ENCODE assay signal across 11 mouse cellular contexts in genomic region chr9:61216012-61216770, GRCm38 (mm10).
DNase-seq lines count a peak whose midpoint lies in the region; ATAC-seq and TF ChIP-seq lines count a peak whose summit lies in the region.
"Had no signal": no experiment of that assay in that cellular context is flagged by ENCODE, and none has a peak within 500 bp of the region (broad histone marks: within the 10 kb centered on the region; RNA-seq: fewer than 3 reads in every experiment).

No protein-coding gene starts in this region.

- no peak for DNase-seq in hindbrain, embryonic 11.5 days (ENCODE audit: low spot score)
- no peak for DNase-seq in hindbrain, embryonic 10.5 days (ENCODE audit: low spot score)
- DNase-seq in forebrain, embryonic 14.5 days (ENCODE audit: low spot score) = peak; percentile 71
- DNase-seq in midbrain, postnatal 0 days (ENCODE audit: low spot score) = peak; percentile 57
- no peak for DNase-seq in lung, postnatal 25 days (ENCODE audit: low spot score)
- DNase-seq in c-Kit-positive CD71-positive TER-119-positive erythroid progenitor cells, embryonic 14.5 days (ENCODE audit: low spot score) = no peak
- DNase-seq in lung, postnatal 36 days = no peak
- DNase-seq: B cell, adult 2 months had no signal

- H3K27me3 ChIP-seq in hindbrain, embryonic 11.5 days (ENCODE audit: control insufficient read depth, insufficient read depth, low read length) = no peaks in the 10 kb centered on the region
- peaks cover 23% of the 10 kb centered on the region for H3K27me3 ChIP-seq in hindbrain, embryonic 10.5 days (ENCODE audit: insufficient read depth, poor library complexity, severe bottlenecking)
- H3K27me3 ChIP-seq in forebrain, embryonic 14.5 days (replicated peaks; ENCODE audit: control insufficient read depth, insufficient read depth, low read length) = no peaks in the 10 kb centered on the region
- peaks cover 62% of the 10 kb centered on the region for H3K27me3 ChIP-seq in kidney, embryonic 15.5 days
- H3K27me3 ChIP-seq in midbrain, postnatal 0 days (ENCODE audit: insufficient read depth, low read length) = no peaks in the 10 kb centered on the region
- H3K27me3 ChIP-seq: intestine, embryonic 15.5 days had no signal

- no peaks in the 10 kb centered on the region for H3K9me3 ChIP-seq in hindbrain, embryonic 11.5 days (ENCODE audit: control insufficient read depth, low read length)
- no peaks in the 10 kb centered on the region for H3K9me3 ChIP-seq in hindbrain, embryonic 10.5 days
- no peaks in the 10 kb centered on the region for H3K9me3 ChIP-seq in forebrain, embryonic 14.5 days (replicated peaks; ENCODE audit: control insufficient read depth, low read length)
- H3K9me3 ChIP-seq in kidney, embryonic 15.5 days (replicated peaks) = no peaks in the 10 kb centered on the region
- no peaks in the 10 kb centered on the region for H3K9me3 ChIP-seq in midbrain, postnatal 0 days (ENCODE audit: low read length)
- H3K9me3 ChIP-seq: embryonic facial prominence, embryonic 15.5 days; intestine, embryonic 15.5 days had no signal

- no peak overlapping the region for H3K27ac ChIP-seq in hindbrain, embryonic 11.5 days (ENCODE audit: low read depth, low read length)
- H3K27ac ChIP-seq in hindbrain, embryonic 10.5 days = no peak overlapping the region; the same call in 1 of the 2 replicates
- H3K27ac ChIP-seq in forebrain, embryonic 14.5 days (ENCODE audit: low read depth, low read length) = no peak overlapping the region
- H3K27ac ChIP-seq in kidney, embryonic 15.5 days = no peak overlapping the region
- H3K27ac ChIP-seq in midbrain, postnatal 0 days (ENCODE audit: low read depth, low read length) = no peak overlapping the region
- H3K27ac ChIP-seq: embryonic facial prominence, embryonic 15.5 days had no signal

- H3K4me3 ChIP-seq in hindbrain, embryonic 11.5 days (ENCODE audit: low read depth, low read length) = no peak overlapping the region
- H3K4me3 ChIP-seq in hindbrain, embryonic 10.5 days = no peak overlapping the region
- no peak overlapping the region for H3K4me3 ChIP-seq in forebrain, embryonic 14.5 days (ENCODE audit: low read depth, low read length)
- no peak overlapping the region for H3K4me3 ChIP-seq in kidney, embryonic 15.5 days (replicated peaks)
- H3K4me3 ChIP-seq in midbrain, postnatal 0 days (ENCODE audit: low read depth, low read length) = no peak overlapping the region
- H3K4me3 ChIP-seq: embryonic facial prominence, embryonic 15.5 days; intestine, embryonic 15.5 days had no signal

- H3K36me3 ChIP-seq in hindbrain, embryonic 11.5 days (ENCODE audit: control insufficient read depth, insufficient read depth, low read length) = no peaks in the 10 kb centered on the region
- H3K36me3 ChIP-seq in hindbrain, embryonic 10.5 days = no peaks in the 10 kb centered on the region
- H3K36me3 ChIP-seq in forebrain, embryonic 14.5 days (ENCODE audit: control insufficient read depth, insufficient read depth, low read length) = no peaks in the 10 kb centered on the region
- no peaks in the 10 kb centered on the region for H3K36me3 ChIP-seq in kidney, embryonic 15.5 days
- H3K36me3 ChIP-seq in midbrain, postnatal 0 days (ENCODE audit: insufficient read depth, low read length) = no peaks in the 10 kb centered on the region
- H3K36me3 ChIP-seq: embryonic facial prominence, embryonic 15.5 days; intestine, embryonic 15.5 days had no signal

- peak; percentile 51 for ATAC-seq in hindbrain, embryonic 11.5 days (ENCODE audit: low FRiP score)
- peak; percentile 82 for ATAC-seq in forebrain, embryonic 14.5 days
- peak; percentile 89 for ATAC-seq in kidney, embryonic 15.5 days (replicated peaks; ENCODE audit: low FRiP score)
- peak; percentile 27; the same call in 1 of the 2 replicates for ATAC-seq in midbrain, postnatal 0 days (ENCODE audit: low FRiP score)

- no peak overlapping the region for H3K9ac ChIP-seq in hindbrain, embryonic 11.5 days (ENCODE audit: low read depth, low read length)
- H3K9ac ChIP-seq in forebrain, embryonic 14.5 days (ENCODE audit: low read length) = no peak overlapping the region
- H3K9ac ChIP-seq in kidney, embryonic 15.5 days = no peak overlapping the region
- H3K9ac ChIP-seq in midbrain, postnatal 0 days (replicated peaks; ENCODE audit: low read length, poor library complexity, severe bottlenecking) = no peak overlapping the region
- H3K9ac ChIP-seq: embryonic facial prominence, embryonic 15.5 days; intestine, embryonic 15.5 days had no signal

- peaks cover 3% of the 10 kb centered on the region for H3K4me1 ChIP-seq in hindbrain, embryonic 11.5 days (replicated peaks; ENCODE audit: control insufficient read depth, insufficient read depth, low read length)
- peaks cover 37% of the 10 kb centered on the region for H3K4me1 ChIP-seq in hindbrain, embryonic 10.5 days (replicated peaks)
- H3K4me1 ChIP-seq in forebrain, embryonic 14.5 days (ENCODE audit: control insufficient read depth, insufficient read depth, low read length) = peaks cover 20% of the 10 kb centered on the region
- peaks cover 27% of the 10 kb centered on the region for H3K4me1 ChIP-seq in kidney, embryonic 15.5 days
- peaks cover 14% of the 10 kb centered on the region for H3K4me1 ChIP-seq in midbrain, postnatal 0 days (ENCODE audit: insufficient read depth, low read length)

- no peak for TF ChIP-seq CTCF in midbrain, postnatal 0 days (IDR thresholded peaks at IDR 0.05)

- 57% methylated on average over 13 of the region's 13 CpGs for WGBS in hindbrain, embryonic 11.5 days
- 65% methylated on average over 13 of the region's 13 CpGs for WGBS in hindbrain, embryonic 10.5 days
- 38% methylated on average over 13 of the region's 13 CpGs for WGBS in forebrain, embryonic 14.5 days
- WGBS in kidney, embryonic 15.5 days = 38% methylated on average over 13 of the region's 13 CpGs
- WGBS in midbrain, postnatal 0 days = 51% methylated on average over 13 of the region's 13 CpGs

- no peak overlapping the region for H3K4me2 ChIP-seq in hindbrain, embryonic 11.5 days (replicated peaks; ENCODE audit: low read depth, low read length)
- no peak overlapping the region for H3K4me2 ChIP-seq in forebrain, embryonic 14.5 days (ENCODE audit: low read length)
- no peak overlapping the region for H3K4me2 ChIP-seq in kidney, embryonic 15.5 days
- no peak overlapping the region for H3K4me2 ChIP-seq in midbrain, postnatal 0 days (ENCODE audit: low read depth, low read length, poor library complexity, severe bottlenecking)
- H3K4me2 ChIP-seq: embryonic facial prominence, embryonic 15.5 days; intestine, embryonic 15.5 days had no signal

Comparison
In these comparisons a context has a peak if more than half of its experiments do, and no peak if none do; other contexts are left out.
1. ATAC-seq: peak in every context shown above with its lines; median percentile 89 in kidney, embryonic 15.5 days; 82 in forebrain, embryonic 14.5 days; 51 in hindbrain, embryonic 11.5 days; 27 in midbrain, postnatal 0 days.
2. DNase-seq: peak in forebrain, embryonic 14.5 days (single experiment) and midbrain, postnatal 0 days (single experiment); none in hindbrain, embryonic 11.5 days (single experiment), hindbrain, embryonic 10.5 days (single experiment), lung, postnatal 25 days (single experiment), c-Kit-positive CD71-positive TER-119-positive erythroid progenitor cells, embryonic 14.5 days (single experiment) and lung, postnatal 36 days (single experiment).